Mouse (Mus musculus) A20 (cell line): Measurements from ENCODE around the gene Igf2bp1.
"Not testable (repeated sequence)": the region's sequence is repeated elsewhere in the genome, so short reads cannot be mapped to it uniquely, and the experiment has no call there.

Experiments
- DNase-seq: peaks from one replicate; pipeline ENCODE4 v3.0.0-alpha.2; 2011; ENCODE audit warnings: low read depth, low spot score

Gene Igf2bp1

GRCm38 (mm10) chr11:95959152-95959551, 46.6 kb downstream of the Igf2bp1 start:
- no peak for DNase-seq

GRCm38 (mm10) chr11:95958251-95958650, 47.5 kb downstream of the Igf2bp1 start:
- no peak for DNase-seq

GRCm38 (mm10) chr11:95957407-95957806, 48.3 kb downstream of the Igf2bp1 start:
- DNase-seq: no peak

- no peak for DNase-seq
These were observed 52.4 kb downstream of the Igf2bp1 start for GRCm38 (mm10) chr11:95953313-95953712.

- DNase-seq: no peak
These were observed 59.8 kb downstream of the Igf2bp1 start for GRCm38 (mm10) chr11:95945838-95946472.

GRCm38 (mm10) chr11:95939828-95940507, 65.8 kb downstream of the Igf2bp1 start:
- peak; percentile 55 for DNase-seq

GRCm38 (mm10) chr11:95936409-95936808, 69.3 kb downstream of the Igf2bp1 start:
- DNase-seq: no peak

GRCm38 (mm10) chr11:95932168-95932567, 73.6 kb downstream of the Igf2bp1 start:
- not testable (repeated sequence) for DNase-seq

GRCm38 (mm10) chr11:95926398-95926797, 79.3 kb downstream of the Igf2bp1 start:
- DNase-seq: peak; percentile 20

GRCm38 (mm10) chr11:95925976-95926375, 79.8 kb downstream of the Igf2bp1 start:
- DNase-seq: no peak

GRCm38 (mm10) chr11:95924215-95924614, 81.5 kb downstream of the Igf2bp1 start:
- DNase-seq: no peak

GRCm38 (mm10) chr11:95923477-95923876, 82.3 kb downstream of the Igf2bp1 start:
- DNase-seq: not testable (repeated sequence)

GRCm38 (mm10) chr11:95921991-95922621, 83.6 kb downstream of the Igf2bp1 start:
- DNase-seq: no peak

GRCm38 (mm10) chr11:95916426-95916825, 89.3 kb downstream of the Igf2bp1 start:
- no peak for DNase-seq

- DNase-seq: no peak
These were observed 90.6 kb downstream of the Igf2bp1 start for GRCm38 (mm10) chr11:95915006-95915710.

- no peak for DNase-seq
These were observed 91.2 kb downstream of the Igf2bp1 start, which contains the start of gene B4galnt2 for GRCm38 (mm10) chr11:95914571-95914991. Gene B4galnt2 (minus strand): TSS chr11:95914891.

GRCm38 (mm10) chr11:95913959-95914566, 91.7 kb downstream of the Igf2bp1 start:
- DNase-seq: no peak

GRCm38 (mm10) chr11:95911579-95911978, 94.2 kb downstream of the Igf2bp1 start:
- DNase-seq: no peak

- DNase-seq: no peak
These were observed 97.8 kb downstream of the Igf2bp1 start for GRCm38 (mm10) chr11:95907805-95908524.
